29 mouse cellular contexts compared by ENCODE assay signal in the genomic region with DNA sequence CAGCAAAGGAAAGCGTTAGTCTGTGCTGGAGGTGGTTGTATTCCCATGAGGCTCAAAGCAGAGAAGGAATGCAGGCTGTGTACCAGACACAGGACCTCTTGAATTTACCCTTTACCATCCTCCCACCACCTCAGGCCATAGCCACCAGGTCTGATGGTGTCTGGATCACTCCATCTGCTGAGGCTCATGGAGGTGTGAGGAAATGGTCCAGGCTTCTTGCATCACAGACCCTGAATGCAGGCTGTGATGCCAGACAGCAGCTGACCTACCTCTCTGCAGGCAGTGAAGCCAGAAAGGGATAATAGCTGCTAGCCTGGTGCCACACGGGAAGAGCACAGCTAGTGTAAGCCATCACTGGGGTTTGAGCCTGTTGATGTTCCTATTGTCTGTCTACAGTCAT. TPM values are rescaled to one million over a fixed set of nuclear protein-coding genes. Genes with fewer than 3 reads are reported as not detected.
A peak's percentile ranks its signal among the peaks of the same experiment; 100 is the strongest.
DNase-seq lines count a peak whose midpoint lies in the region; ATAC-seq and TF ChIP-seq lines count a peak whose summit lies in the region.
"Had no signal": no experiment of that assay in that cellular context is flagged by ENCODE, and none has a peak within 500 bp of the region (broad histone marks: within the 10 kb centered on the region; RNA-seq: fewer than 3 reads in every experiment).

No protein-coding gene starts in this region.

- no peak for TF ChIP-seq EP300 in liver, postnatal 0 days (IDR thresholded peaks at IDR 0.05; ENCODE audit: low read depth)

- no peaks in the 10 kb centered on the region for H3K36me3 ChIP-seq in liver, postnatal 0 days (replicated peaks; ENCODE audit: insufficient read depth, low read length)
- H3K36me3 ChIP-seq in liver, embryonic 11.5 days (ENCODE audit: control insufficient read depth, insufficient read depth, low read length): no peaks in the 10 kb centered on the region
- H3K36me3 ChIP-seq: forebrain, embryonic 10.5 days; heart, embryonic 13.5 days; hindbrain, embryonic 12.5 days; hindbrain, embryonic 15.5 days had no signal

- DNase-seq in heart, adult 11 months: peak; percentile 51
- no peak for DNase-seq in heart, adult 8-10 months (ENCODE audit: low spot score)
- peak; percentile 15 for DNase-seq in liver, postnatal 0 days
- no peak for DNase-seq in liver, embryonic 11.5 days (ENCODE audit: low spot score)
- DNase-seq in MN1 (ENCODE audit: low spot score): peak; percentile 37
- DNase-seq in layer of hippocampus, adult 9-11 months: no peak
- DNase-seq in layer of hippocampus, postnatal 14 days (ENCODE audit: low spot score in 2 of 2): no peak
- DNase-seq: adrenal gland, adult 8-10 months; adrenal gland, postnatal 25 days; cerebellum, adult 11-12 months; cerebellum, adult 8-10 months; cerebellum, postnatal 10 days; cerebellum, postnatal 36 days; embryo, embryonic 11 days; gastrocnemius, postnatal 10 days; gastrocnemius, postnatal 36 days; heart, postnatal 14 days had no signal

- H3K9me3 ChIP-seq in liver, postnatal 0 days (ENCODE audit: low read length): no peaks in the 10 kb centered on the region
- no peaks in the 10 kb centered on the region for H3K9me3 ChIP-seq in liver, embryonic 11.5 days (ENCODE audit: control insufficient read depth, low read length)
- H3K9me3 ChIP-seq: forebrain, embryonic 10.5 days; heart, embryonic 13.5 days; hindbrain, embryonic 12.5 days; hindbrain, embryonic 15.5 days had no signal

- no peak overlapping the region for H3K4me2 ChIP-seq in liver, postnatal 0 days (ENCODE audit: low read depth, low read length)
- H3K4me2 ChIP-seq in liver, embryonic 11.5 days: no peak overlapping the region
- H3K4me2 ChIP-seq: forebrain, embryonic 13.5 days; heart, embryonic 13.5 days; hindbrain, embryonic 12.5 days; hindbrain, embryonic 15.5 days had no signal

- H3K4me1 ChIP-seq in liver, postnatal 0 days (ENCODE audit: insufficient read depth): no peaks in the 10 kb centered on the region
- H3K4me1 ChIP-seq in liver, embryonic 11.5 days (replicated peaks; ENCODE audit: control insufficient read depth, insufficient read depth, low read length): no peaks in the 10 kb centered on the region
- H3K4me1 ChIP-seq: forebrain, embryonic 10.5 days; forebrain, embryonic 13.5 days; hindbrain, embryonic 12.5 days; hindbrain, embryonic 15.5 days had no signal

- TF ChIP-seq CTCF in liver, postnatal 0 days (IDR thresholded peaks at IDR 0.05; ENCODE audit: low read depth): no peak

- H3K4me3 ChIP-seq in liver, postnatal 0 days (ENCODE audit: low read depth, low read length): no peak overlapping the region
- no peak overlapping the region for H3K4me3 ChIP-seq in liver, embryonic 11.5 days (ENCODE audit: low read depth, low read length)
- H3K4me3 ChIP-seq: forebrain, embryonic 10.5 days; forebrain, embryonic 13.5 days; heart, embryonic 13.5 days; hindbrain, embryonic 12.5 days; hindbrain, embryonic 15.5 days had no signal

- ATAC-seq in liver, postnatal 0 days: no peak
- ATAC-seq in liver, embryonic 11.5 days (replicated peaks; ENCODE audit: low FRiP score): no peak
- 0 out of 2 replicates have a peak, but pooled peaks have one; percentile 34 for ATAC-seq in megakaryocyte progenitor cell, adult 5-6 weeks (replicated peaks; ENCODE audit: poor library complexity)
- ATAC-seq: activated CD4-positive, CD25-positive, alpha-beta regulatory T cell, adult 4 months; forebrain, embryonic 13.5 days; forebrain, embryonic 16.5 days had no signal

- H3K27me3 ChIP-seq in liver, postnatal 0 days (ENCODE audit: insufficient read depth, low read length): no peaks in the 10 kb centered on the region
- peaks cover 3% of the 10 kb centered on the region; the same call in 1 of the 2 replicates for H3K27me3 ChIP-seq in liver, embryonic 11.5 days (replicated peaks; ENCODE audit: control insufficient read depth, insufficient read depth, low read length)
- H3K27me3 ChIP-seq: forebrain, embryonic 13.5 days; hindbrain, embryonic 12.5 days; hindbrain, embryonic 15.5 days had no signal

- no peak overlapping the region for H3K27ac ChIP-seq in liver, postnatal 0 days (ENCODE audit: low read depth)
- no peak overlapping the region for H3K27ac ChIP-seq in liver, embryonic 11.5 days (ENCODE audit: low read depth, low read length)
- H3K27ac ChIP-seq: forebrain, embryonic 10.5 days; forebrain, embryonic 13.5 days; heart, embryonic 13.5 days; hindbrain, embryonic 12.5 days; hindbrain, embryonic 15.5 days had no signal

- H3K9ac ChIP-seq in liver, postnatal 0 days (replicated peaks): no peak overlapping the region
- no peak overlapping the region for H3K9ac ChIP-seq in liver, embryonic 11.5 days (ENCODE audit: low read depth, low read length)
- H3K9ac ChIP-seq: forebrain, embryonic 13.5 days; heart, embryonic 13.5 days; hindbrain, embryonic 12.5 days; hindbrain, embryonic 15.5 days had no signal

- WGBS in liver, postnatal 0 days (ENCODE audit: insufficient replicate concordance): 43% methylated on average over 2 of the region's 2 CpGs
- 55% methylated on average over 2 of the region's 2 CpGs for WGBS in liver, embryonic 11.5 days

RNA-seq across cellular contexts. Expression of a gene that starts 8.6 kb away (rescaled TPM):
- 1 to 10 TPM; 2.2 to 4.1 (median 3.0) TPM for total RNA-seq in heart, adult 8-10 months (2022)
- polyA plus RNA-seq in liver, postnatal 0 days (2015; fragmentation: Nextera tagmentation; extraction: Ambion mirVana): 3.0 and 3.2 TPM in 2 replicates
- polyA plus RNA-seq in liver, embryonic 11.5 days (2014; fragmentation: Nextera tagmentation; extraction: Ambion mirVana): 6.0 and 6.2 TPM in 2 replicates
- total RNA-seq in megakaryocyte progenitor cell, adult 5-6 weeks (2015): 7.0 and 9.1 TPM in 2 replicates
- 2.6 and 8.7 TPM in 2 replicates for total RNA-seq in megakaryocyte progenitor cell, adult 5-6 weeks (2017)
- total RNA-seq in layer of hippocampus, postnatal 14 days (2021): 100 to 1,000 TPM; 605 to 622 TPM

RNA-seq across cellular contexts. Expression of a gene that starts 12.2 kb away (rescaled TPM):
- 1 to 10 TPM in 1 of 4 experiments, under 1 TPM in 3; 0.46 to 2.0 (median 0.66) TPM for total RNA-seq in heart, adult 8-10 months (2022)
- 0.32 TPM in 1 of 2 replicates, not detected in the other for polyA plus RNA-seq in liver, postnatal 0 days (2015; fragmentation: Nextera tagmentation; extraction: Ambion mirVana)
- not detected in 2 replicates for polyA plus RNA-seq in liver, embryonic 11.5 days (2014; fragmentation: Nextera tagmentation; extraction: Ambion mirVana)
- 0.79 and 1.4 TPM in 2 replicates for total RNA-seq in megakaryocyte progenitor cell, adult 5-6 weeks (2015)
- 1.4 and 3.5 TPM in 2 replicates for total RNA-seq in megakaryocyte progenitor cell, adult 5-6 weeks (2017)
- total RNA-seq in layer of hippocampus, postnatal 14 days (2021): 100 to 1,000 TPM; 138 to 159 TPM
- total RNA-seq: hematopoietic stem cell, adult 5-6 weeks had no signal
- polyA plus RNA-seq: activated CD4-positive, CD25-positive, alpha-beta regulatory T cell, adult 4 months had no signal

RNA-seq across cellular contexts. Expression of a gene that starts 16.2 kb away (rescaled TPM):
- total RNA-seq in heart, adult 8-10 months (2022): 1 to 10 TPM in 1 of 4 experiments, under 1 TPM in 3; 0.28 to 1.9 (median 0.36) TPM
- polyA plus RNA-seq in liver, postnatal 0 days (2015; fragmentation: Nextera tagmentation; extraction: Ambion mirVana): 55.8 and 56.5 TPM in 2 replicates
- polyA plus RNA-seq in liver, embryonic 11.5 days (2014; fragmentation: Nextera tagmentation; extraction: Ambion mirVana): 42.4 and 46.3 TPM in 2 replicates
- total RNA-seq in megakaryocyte progenitor cell, adult 5-6 weeks (2015): 0.76 TPM in 1 of 2 replicates, not detected in the other
- total RNA-seq in megakaryocyte progenitor cell, adult 5-6 weeks (2017): 0.25 TPM in 1 of 2 replicates, not detected in the other
- 1 to 10 TPM; 2.1 to 3.0 TPM for total RNA-seq in layer of hippocampus, postnatal 14 days (2021)
- total RNA-seq: adrenal gland, adult 8-10 months; adrenal gland, postnatal 25 days; ES-E14; gastrocnemius, adult 18-20 months; gastrocnemius, postnatal 10 days; gastrocnemius, postnatal 36 days; granulocyte monocyte progenitor cell, adult 5-6 weeks had no signal
- polyA plus RNA-seq: activated CD4-positive, CD25-positive, alpha-beta regulatory T cell, adult 4 months had no signal

RNA-seq across cellular contexts. Expression of a gene that starts 47.9 kb away (rescaled TPM):
- 1 to 10 TPM; 1.0 to 2.0 (median 1.1) TPM for total RNA-seq in heart, adult 8-10 months (2022)
- polyA plus RNA-seq in liver, postnatal 0 days (2015; fragmentation: Nextera tagmentation; extraction: Ambion mirVana): 0.40 TPM in 1 of 2 replicates, not detected in the other
- 0.17 and 0.43 TPM in 2 replicates for polyA plus RNA-seq in liver, embryonic 11.5 days (2014; fragmentation: Nextera tagmentation; extraction: Ambion mirVana)
- total RNA-seq in megakaryocyte progenitor cell, adult 5-6 weeks (2015): not detected in 2 replicates
- total RNA-seq in megakaryocyte progenitor cell, adult 5-6 weeks (2017): not detected in 2 replicates
- total RNA-seq in layer of hippocampus, postnatal 14 days (2021): 1 to 10 TPM; 1.2 to 1.5 TPM
- total RNA-seq: adrenal gland, adult 8-10 months; adrenal gland, postnatal 25 days; granulocyte monocyte progenitor cell, adult 5-6 weeks; hematopoietic stem cell, adult 5-6 weeks had no signal
- polyA plus RNA-seq: activated CD4-positive, CD25-positive, alpha-beta regulatory T cell, adult 4 months had no signal

Comparison
In these comparisons a context has a peak if more than half of its experiments do, and no peak if none do; other contexts are left out.
1. DNase-seq: peak in heart, adult 11 months (single experiment), liver, postnatal 0 days (single experiment) and MN1 (single experiment); none in heart, adult 8-10 months (single experiment), liver, embryonic 11.5 days (single experiment), layer of hippocampus, adult 9-11 months (single experiment) and layer of hippocampus, postnatal 14 days (0 of 2).
2. RNA of a gene that starts 8.6 kb away (total RNA-seq): 605 to 622 TPM in layer of hippocampus, postnatal 14 days; 2.6 to 9.1 TPM in megakaryocyte progenitor cell, adult 5-6 weeks and 2.2 to 4.1 TPM in heart, adult 8-10 months; every median in the first group is over 10 times any median in the second.
3. RNA of a gene that starts 12.2 kb away (total RNA-seq): 138 to 159 TPM in layer of hippocampus, postnatal 14 days; 0.79 to 3.5 TPM in megakaryocyte progenitor cell, adult 5-6 weeks and 0.46 to 2.0 TPM in heart, adult 8-10 months; every median in the first group is over 10 times any median in the second.